8 mouse cellular contexts compared by ENCODE assay signal in genomic region chr3:104638932-104639748, GRCm38 (mm10). TPM values are rescaled to one million over a fixed set of nuclear protein-coding genes. Genes with fewer than 3 reads are reported as not detected.
A peak's percentile ranks its signal among the peaks of the same experiment; 100 is the strongest.
DNase-seq lines count a peak whose midpoint lies in the region; ATAC-seq and TF ChIP-seq lines count a peak whose summit lies in the region.

No protein-coding gene starts in this region.

- peak; percentile 60 for ATAC-seq in forebrain, embryonic 11.5 days (replicated peaks; ENCODE audit: low FRiP score)
- peak; percentile 71 for ATAC-seq in heart, embryonic 15.5 days (replicated peaks; ENCODE audit: insufficient number of reproducible peaks, insufficient read depth, low FRiP score, low read depth)
- peak; percentile 73 for ATAC-seq in liver, embryonic 15.5 days (ENCODE audit: insufficient read depth)

- no peaks in the 10 kb centered on the region for H3K9me3 ChIP-seq in ES-Bruce4 (replicated peaks; ENCODE audit: control insufficient read depth, insufficient read depth, low read length, poor library complexity, severe bottlenecking)
- H3K9me3 ChIP-seq in forebrain, embryonic 11.5 days (ENCODE audit: control insufficient read depth, low read length), result no peaks in the 10 kb centered on the region
- no peaks in the 10 kb centered on the region for H3K9me3 ChIP-seq in heart, embryonic 15.5 days (replicated peaks)
- no peaks in the 10 kb centered on the region for H3K9me3 ChIP-seq in liver, embryonic 15.5 days (replicated peaks)

- H3K36me3 ChIP-seq in ES-Bruce4 (ENCODE audit: control insufficient read depth, insufficient read depth, low read length, poor library complexity, severe bottlenecking), result no peaks in the 10 kb centered on the region; the same call in 1 of the 2 replicates
- H3K36me3 ChIP-seq in forebrain, embryonic 11.5 days (ENCODE audit: control insufficient read depth, insufficient read depth, low read length), result no peaks in the 10 kb centered on the region
- H3K36me3 ChIP-seq in heart, embryonic 15.5 days, result no peaks in the 10 kb centered on the region
- H3K36me3 ChIP-seq in liver, embryonic 15.5 days (replicated peaks), result peaks cover 5% of the 10 kb centered on the region; the same call in 1 of the 2 replicates
- no peaks in the 10 kb centered on the region for H3K36me3 ChIP-seq in testis, adult 2 months (ENCODE audit: control insufficient read depth, insufficient read depth, low read length)

- DNase-seq in forebrain, embryonic 11.5 days (ENCODE audit: low spot score), result peak; percentile 80
- peak; percentile 69 for DNase-seq in kidney, postnatal 14 days
- peak; percentile 77 for DNase-seq in neural tube, embryonic 10.5 days (ENCODE audit: extremely low spot score, low spot score)

- H3K27ac ChIP-seq in ES-Bruce4 (ENCODE audit: insufficient read depth, low read length), result 0 out of 2 replicates have a peak overlapping the region, but pooled peaks have one; percentile 23
- H3K27ac ChIP-seq in brown adipose tissue, adult 24 weeks (replicated peaks; ENCODE audit: low read depth, low read length), result peak overlapping the region; percentile 72
- H3K27ac ChIP-seq in forebrain, embryonic 11.5 days (ENCODE audit: low read depth, low read length), result no peak overlapping the region
- H3K27ac ChIP-seq in heart, embryonic 15.5 days, result peak overlapping the region; percentile 93
- peak overlapping the region; percentile 93 for H3K27ac ChIP-seq in liver, embryonic 15.5 days (replicated peaks)
- peak overlapping the region; percentile 91 for H3K27ac ChIP-seq in testis, adult 2 months (ENCODE audit: control insufficient read depth, insufficient read depth, low read depth, low read length)

- H3K4me3 ChIP-seq in ES-Bruce4 (ENCODE audit: low read depth, low read length), result peak overlapping the region; percentile 72
- peak overlapping the region; percentile 92 for H3K4me3 ChIP-seq in brown adipose tissue, adult 24 weeks (ENCODE audit: insufficient read depth, low read depth, low read length)
- peak overlapping the region; percentile 83 for H3K4me3 ChIP-seq in forebrain, embryonic 11.5 days (ENCODE audit: low read depth, low read length)
- peak overlapping the region; percentile 85 for H3K4me3 ChIP-seq in heart, embryonic 15.5 days
- H3K4me3 ChIP-seq in liver, embryonic 15.5 days (replicated peaks), result peak overlapping the region; percentile 98
- peak overlapping the region; percentile 95 for H3K4me3 ChIP-seq in testis, adult 2 months (ENCODE audit: control insufficient read depth, low read depth, low read length)

- H3K4me2 ChIP-seq in forebrain, embryonic 11.5 days (ENCODE audit: low read depth, low read length, severe bottlenecking), result peak overlapping the region; percentile 82
- H3K4me2 ChIP-seq in heart, embryonic 15.5 days, result peak overlapping the region; percentile 86
- H3K4me2 ChIP-seq in liver, embryonic 15.5 days, result peak overlapping the region; percentile 80

- no peak for TF ChIP-seq EP300 in ES-Bruce4 (IDR thresholded peaks at IDR 0.05; ENCODE audit: insufficient read depth, low read depth, low read length)

- whole genome bisulfite sequencing in forebrain, embryonic 11.5 days, result 0% methylated on average over 54 of the region's 58 CpGs
- WGBS in heart, embryonic 15.5 days, result under 1% methylated on average over 58 of the region's 58 CpGs
- WGBS in liver, embryonic 15.5 days (ENCODE audit: insufficient replicate concordance), result 0% methylated on average over 58 of the region's 58 CpGs

- peak overlapping the region; percentile 97 for H3K9ac ChIP-seq in ES-Bruce4 (ENCODE audit: low read depth, poor library complexity, severe bottlenecking)
- H3K9ac ChIP-seq in forebrain, embryonic 11.5 days (ENCODE audit: low read length), result peak overlapping the region; percentile 90
- H3K9ac ChIP-seq in heart, embryonic 15.5 days, result peak overlapping the region; percentile 97
- peak overlapping the region; percentile 99 for H3K9ac ChIP-seq in liver, embryonic 15.5 days

- no peaks in the 10 kb centered on the region for H3K27me3 ChIP-seq in ES-Bruce4 (ENCODE audit: control insufficient read depth, insufficient read depth, low read length, poor library complexity, severe bottlenecking)
- no peaks in the 10 kb centered on the region for H3K27me3 ChIP-seq in forebrain, embryonic 11.5 days (ENCODE audit: control insufficient read depth, insufficient read depth, low read length)
- H3K27me3 ChIP-seq in heart, embryonic 15.5 days, result no peaks in the 10 kb centered on the region
- no peaks in the 10 kb centered on the region for H3K27me3 ChIP-seq in liver, embryonic 15.5 days
- no peaks in the 10 kb centered on the region for H3K27me3 ChIP-seq in testis, adult 2 months (ENCODE audit: control insufficient read depth, insufficient read depth, low read length)

- no peak for TF ChIP-seq CTCF in ES-Bruce4 (IDR thresholded peaks at IDR 0.05; ENCODE audit: low read depth, low read length)
- TF ChIP-seq CTCF in testis, adult 2 months (IDR thresholded peaks at IDR 0.05; ENCODE audit: control insufficient read depth, insufficient read depth, insufficient replicate concordance, low read depth, low read length), result no peak

- no peaks in the 10 kb centered on the region for H3K4me1 ChIP-seq in ES-Bruce4 (ENCODE audit: control insufficient read depth, insufficient read depth, low read length)
- no peaks in the 10 kb centered on the region for H3K4me1 ChIP-seq in brown adipose tissue, adult 24 weeks (ENCODE audit: control insufficient read depth, insufficient read depth, insufficient read length, low read length)
- H3K4me1 ChIP-seq in forebrain, embryonic 11.5 days (replicated peaks; ENCODE audit: control insufficient read depth, insufficient read depth, low read length), result peaks cover 3% of the 10 kb centered on the region; the same call in 1 of the 2 replicates
- peaks cover 25% of the 10 kb centered on the region for H3K4me1 ChIP-seq in heart, embryonic 15.5 days (replicated peaks)
- peaks cover 62% of the 10 kb centered on the region for H3K4me1 ChIP-seq in liver, embryonic 15.5 days (replicated peaks)
- H3K4me1 ChIP-seq in testis, adult 2 months (ENCODE audit: control insufficient read depth, insufficient read depth, low read length), result peaks cover 9% of the 10 kb centered on the region

- no peak for TF ChIP-seq POLR2A in ES-Bruce4 (IDR thresholded peaks at IDR 0.05; ENCODE audit: insufficient read depth, low read length)
- no peak for TF ChIP-seq POLR2A in testis, adult 2 months (IDR thresholded peaks at IDR 0.05; ENCODE audit: control insufficient read depth, low read depth, low read length)

RNA-seq across cellular contexts. Expression of gene Slc16a1, which starts 0.7 kb away (rescaled TPM):
- 78.7 and 87.2 TPM in 2 replicates for polyA plus RNA-seq in ES-Bruce4 (2011; ENCODE audit: insufficient read depth, insufficient read length, low read depth, missing spikeins)
- polyA plus RNA-seq in brown adipose tissue, adult 24 weeks (2012; ENCODE audit: insufficient read depth, insufficient read length, missing spikeins), result 185 and 208 TPM in 2 replicates
- polyA plus RNA-seq in forebrain, embryonic 11.5 days (2014; fragmentation: Nextera tagmentation; extraction: Ambion mirVana), result 45.1 and 45.9 TPM in 2 replicates
- polyA plus RNA-seq in heart, embryonic 15.5 days (2015; fragmentation: Nextera tagmentation; extraction: Ambion mirVana), result 70.7 and 70.8 TPM in 2 replicates
- 86.3 and 95.2 TPM in 2 replicates for polyA plus RNA-seq in liver, embryonic 15.5 days (2015; fragmentation: Nextera tagmentation; extraction: Ambion mirVana)
- polyA plus RNA-seq in testis, adult 2 months (2012; rRNA removed), result 9.9 and 11.6 TPM in 2 replicates
